8 mouse cellular contexts compared by ENCODE assay signal in the genomic region with DNA sequence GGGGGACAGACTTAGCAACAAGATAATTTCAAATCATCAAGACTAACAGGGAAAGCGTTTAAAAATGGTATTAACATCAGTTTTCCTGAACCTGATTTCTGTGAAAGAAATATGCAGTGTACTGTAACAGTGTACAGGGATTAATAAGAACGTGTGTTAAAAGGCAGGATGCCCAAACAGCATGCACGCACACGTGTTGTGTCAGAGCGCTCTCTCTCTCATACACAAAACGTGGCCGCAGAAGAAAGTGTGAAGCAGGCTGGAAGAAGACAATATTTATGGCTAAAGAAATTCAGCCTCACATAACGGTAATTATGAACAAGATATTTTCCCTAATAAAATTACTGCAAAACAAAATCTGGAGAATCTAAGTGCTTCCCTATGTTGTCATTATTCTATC. TPM values are rescaled to one million over a fixed set of nuclear protein-coding genes. Genes with fewer than 3 reads are reported as not detected.
DNase-seq lines count a peak whose midpoint lies in the region; ATAC-seq and TF ChIP-seq lines count a peak whose summit lies in the region.

No protein-coding gene starts in this region.

- no peak for TF ChIP-seq CTCF in heart, postnatal 0 days (IDR thresholded peaks at IDR 0.05; ENCODE audit: low read depth)
- no peak for TF ChIP-seq CTCF in heart, adult 2 months (IDR thresholded peaks at IDR 0.05)

- peak overlapping the region; percentile 47 for H3K4me3 ChIP-seq in heart, postnatal 0 days (ENCODE audit: low read depth, low read length)
- H3K4me3 ChIP-seq in heart, adult 2 months = no peak overlapping the region
- peak overlapping the region; percentile 57 for H3K4me3 ChIP-seq in embryonic facial prominence, embryonic 10.5 days
- peak overlapping the region; percentile 46 for H3K4me3 ChIP-seq in forebrain, embryonic 15.5 days
- H3K4me3 ChIP-seq in midbrain, embryonic 12.5 days = no peak overlapping the region

- peaks cover 74% of the 10 kb centered on the region for H3K27me3 ChIP-seq in heart, postnatal 0 days (ENCODE audit: control insufficient read depth, insufficient read depth, low read length)
- H3K27me3 ChIP-seq in heart, adult 2 months (ENCODE audit: control insufficient read depth, insufficient read depth, low read length) = peaks cover 20% of the 10 kb centered on the region
- peaks cover 74% of the 10 kb centered on the region for H3K27me3 ChIP-seq in embryonic facial prominence, embryonic 10.5 days (replicated peaks; ENCODE audit: low read depth, poor library complexity, severe bottlenecking)
- H3K27me3 ChIP-seq in forebrain, embryonic 15.5 days = peaks cover 41% of the 10 kb centered on the region
- peaks cover 67% of the 10 kb centered on the region for H3K27me3 ChIP-seq in midbrain, embryonic 12.5 days

- no peaks in the 10 kb centered on the region for H3K79me2 ChIP-seq in heart, adult 2 months (replicated peaks; ENCODE audit: control insufficient read depth, insufficient read depth, low read length)

- no peak for TF ChIP-seq POLR2A in heart, adult 2 months (IDR thresholded peaks at IDR 0.05; ENCODE audit: insufficient read depth, low read depth, low read length)

- no peak overlapping the region for H3K27ac ChIP-seq in heart, postnatal 0 days (ENCODE audit: low read depth)
- H3K27ac ChIP-seq in heart, adult 2 months = no peak overlapping the region
- H3K27ac ChIP-seq in embryonic facial prominence, embryonic 10.5 days (replicated peaks) = peak overlapping the region; percentile 87
- H3K27ac ChIP-seq in forebrain, embryonic 15.5 days (replicated peaks) = no peak overlapping the region
- H3K27ac ChIP-seq in midbrain, embryonic 12.5 days (replicated peaks) = peak overlapping the region; percentile 61; the same call in 1 of the 2 replicates

- ATAC-seq in heart, postnatal 0 days (ENCODE audit: insufficient read depth, low read depth) = no peak
- no peak for ATAC-seq in forebrain, embryonic 15.5 days (replicated peaks)
- ATAC-seq in midbrain, embryonic 12.5 days (ENCODE audit: low FRiP score, low read depth) = no peak

- peak overlapping the region; percentile 68; the same call in 1 of the 2 replicates for H3K4me2 ChIP-seq in heart, postnatal 0 days (ENCODE audit: low read depth, low read length)
- peak overlapping the region; percentile 84 for H3K4me2 ChIP-seq in forebrain, embryonic 15.5 days (replicated peaks)
- H3K4me2 ChIP-seq in midbrain, embryonic 12.5 days (replicated peaks) = peak overlapping the region; percentile 72

- 68% methylated on average over 8 of the region's 8 CpGs for WGBS in heart, postnatal 0 days
- WGBS in heart, adult 2 months = 75% methylated on average over 8 of the region's 8 CpGs
- WGBS in embryonic facial prominence, embryonic 10.5 days = 50% methylated on average over 8 of the region's 8 CpGs
- WGBS in forebrain, embryonic 15.5 days = 31% methylated on average over 8 of the region's 8 CpGs
- 37% methylated on average over 8 of the region's 8 CpGs for WGBS in midbrain, embryonic 12.5 days

- no peak overlapping the region for H3K9ac ChIP-seq in heart, postnatal 0 days (replicated peaks; ENCODE audit: low read depth, low read length)
- H3K9ac ChIP-seq in heart, adult 2 months (ENCODE audit: low read depth, low read length) = no peak overlapping the region
- peak overlapping the region; percentile 38; the same call in 1 of the 2 replicates for H3K9ac ChIP-seq in forebrain, embryonic 15.5 days (replicated peaks)
- H3K9ac ChIP-seq in midbrain, embryonic 12.5 days (replicated peaks) = no peak overlapping the region

- intact Hi-C loops in heart, adult 2 months (cut with DNase I) = no loop called here

- no peaks in the 10 kb centered on the region for H3K36me3 ChIP-seq in heart, postnatal 0 days (replicated peaks; ENCODE audit: control insufficient read depth, insufficient read depth, low read length)
- no peaks in the 10 kb centered on the region for H3K36me3 ChIP-seq in heart, adult 2 months (ENCODE audit: control insufficient read depth, insufficient read depth, low read length)
- H3K36me3 ChIP-seq in embryonic facial prominence, embryonic 10.5 days (replicated peaks) = no peaks in the 10 kb centered on the region
- H3K36me3 ChIP-seq in forebrain, embryonic 15.5 days = no peaks in the 10 kb centered on the region
- no peaks in the 10 kb centered on the region for H3K36me3 ChIP-seq in midbrain, embryonic 12.5 days

- DNase-seq in heart, postnatal 0 days (ENCODE audit: low spot score) = no peak
- DNase-seq in heart, adult 2 months = no peak
- no peak for DNase-seq in embryonic facial prominence, embryonic 10.5 days (ENCODE audit: low spot score)
- DNase-seq in testis, postnatal 14 days (ENCODE audit: low spot score) = no peak
- DNase-seq in layer of hippocampus, postnatal 14 days (ENCODE audit: low spot score in 2 of 2) = no peak
- no peak for DNase-seq in cerebellum, postnatal 36 days

- no peaks in the 10 kb centered on the region for H3K9me3 ChIP-seq in heart, postnatal 0 days (replicated peaks; ENCODE audit: control insufficient read depth, low read length)
- no peaks in the 10 kb centered on the region for H3K9me3 ChIP-seq in embryonic facial prominence, embryonic 10.5 days
- H3K9me3 ChIP-seq in forebrain, embryonic 15.5 days = no peaks in the 10 kb centered on the region
- H3K9me3 ChIP-seq in midbrain, embryonic 12.5 days = no peaks in the 10 kb centered on the region

- no peak for TF ChIP-seq EP300 in heart, postnatal 0 days (IDR thresholded peaks at IDR 0.05; ENCODE audit: low read depth)
- no peak for TF ChIP-seq EP300 in heart, adult 2 months (IDR thresholded peaks at IDR 0.05; ENCODE audit: insufficient read depth, low read depth, low read length)

- peaks cover 8% of the 10 kb centered on the region; the same call in 1 of the 2 replicates for H3K4me1 ChIP-seq in heart, postnatal 0 days (ENCODE audit: control insufficient read depth, insufficient read depth)
- H3K4me1 ChIP-seq in heart, adult 2 months (ENCODE audit: control insufficient read depth, insufficient read depth, low read length) = no peaks in the 10 kb centered on the region
- H3K4me1 ChIP-seq in embryonic facial prominence, embryonic 10.5 days = peaks cover 50% of the 10 kb centered on the region
- H3K4me1 ChIP-seq in forebrain, embryonic 15.5 days = peaks cover 45% of the 10 kb centered on the region
- peaks cover 39% of the 10 kb centered on the region for H3K4me1 ChIP-seq in midbrain, embryonic 12.5 days

RNA-seq across cellular contexts. Expression of a gene that starts 4.9 kb away (rescaled TPM):
- 4.8 TPM in 1 of 2 replicates, not detected in the other for total RNA-seq in heart, postnatal 0 days (2014; rRNA removed; ENCODE audit: low replicate concordance)
- 0.87 and 1.2 TPM in 2 replicates for polyA plus RNA-seq in heart, postnatal 0 days (2015; fragmentation: Nextera tagmentation; extraction: Ambion mirVana)
- total RNA-seq in heart, adult 2 months (2021) = under 1 TPM; 0.23 to 0.34 TPM
- polyA plus RNA-seq in heart, adult 2 months (2012; rRNA removed) = 0.88 and 1.5 TPM in 2 replicates
- 51.2 and 61.3 TPM in 2 replicates for polyA plus RNA-seq in embryonic facial prominence, embryonic 10.5 days (2016; fragmentation: Nextera tagmentation; extraction: Ambion mirVana)
- polyA plus RNA-seq in forebrain, embryonic 15.5 days (2015; fragmentation: Nextera tagmentation; extraction: Ambion mirVana) = 14.3 and 18.6 TPM in 2 replicates
- 97.0 and 103 TPM in 2 replicates for polyA plus RNA-seq in midbrain, embryonic 12.5 days (2016; fragmentation: Nextera tagmentation; extraction: Ambion mirVana)
- 1 to 10 TPM; 9.0 to 9.4 TPM for total RNA-seq in layer of hippocampus, postnatal 14 days (2021)

Comparison
In these comparisons a context has a peak if more than half of its experiments do, and no peak if none do; other contexts are left out.
1. H3K4me3 ChIP-seq: peak in heart, postnatal 0 days (single experiment), embryonic facial prominence, embryonic 10.5 days (single experiment) and forebrain, embryonic 15.5 days (single experiment); none in heart, adult 2 months (single experiment) and midbrain, embryonic 12.5 days (single experiment).
2. H3K27ac ChIP-seq: peak in embryonic facial prominence, embryonic 10.5 days (single experiment) and midbrain, embryonic 12.5 days (single experiment); none in heart, postnatal 0 days (single experiment), heart, adult 2 months (single experiment) and forebrain, embryonic 15.5 days (single experiment).
3. Peak in every context shown above with its lines, with median percentiles within 50 percentile points of each other: H3K4me2 ChIP-seq.